Mouse (Mus musculus) ES-E14 (cell line): ENCODE data around the gene Npas3.

Experiments
- CHD2 ChIP-seq: IDR thresholded peaks from 2 replicates; pipeline ENCODE4 v1.6.1; 2014; ENCODE audit warnings: mild to moderate bottlenecking, low read depth, low read length, inconsistent platforms
- MAFK ChIP-seq: IDR thresholded peaks from 2 replicates; pipeline ENCODE4 v1.6.1; 2014; ENCODE audit warnings: mild to moderate bottlenecking, low read depth, low read length, inconsistent platforms; ENCODE audit not compliant: insufficient read depth
- ZC3H11A ChIP-seq: IDR thresholded peaks from 2 replicates; pipeline ENCODE4 v1.6.1; 2012; ENCODE audit warnings: low read depth, mild to moderate bottlenecking, inconsistent platforms, low read length, borderline replicate concordance
- ZNF384 ChIP-seq: IDR thresholded peaks from 2 replicates; pipeline ENCODE4 v1.6.1; 2012; ENCODE audit warnings: low read depth, low read length, inconsistent platforms

DNA sequence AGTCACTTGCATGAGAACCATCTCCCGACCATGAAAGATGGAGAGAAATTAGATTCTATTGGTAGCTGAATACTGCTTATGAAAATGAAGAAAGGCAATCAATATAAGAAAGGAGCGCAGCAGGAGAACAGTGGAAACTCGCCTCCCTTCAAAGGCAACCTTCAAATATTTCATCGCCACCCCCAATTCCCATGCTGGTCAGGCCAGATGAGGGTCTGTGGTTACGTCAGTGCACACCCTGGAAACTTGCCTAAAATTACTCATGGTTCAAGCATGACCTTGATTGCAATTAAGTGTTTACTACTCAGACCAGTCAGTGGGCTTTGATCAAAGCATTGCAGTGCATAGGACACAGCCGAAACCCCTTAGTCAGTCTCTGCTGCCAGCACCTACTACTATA is 613.8 kb downstream of the Npas3 start:
- TF ChIP-seq ZC3H11A (no peak), CHD2 (no peak), MAFK (no peak), ZNF384 (no peak)
